Mouse (Mus musculus): ENCODE data around the gene Brs3. TPM values are rescaled to one million over a fixed set of nuclear protein-coding genes. Genes with fewer than 3 reads are reported as not detected.

Gene Brs3
- polyA plus RNA-seq (2015; fragmentation: Nextera tagmentation; extraction: Ambion mirVana), result 0.38 and 0.52 TPM in 2 replicates

DNA sequence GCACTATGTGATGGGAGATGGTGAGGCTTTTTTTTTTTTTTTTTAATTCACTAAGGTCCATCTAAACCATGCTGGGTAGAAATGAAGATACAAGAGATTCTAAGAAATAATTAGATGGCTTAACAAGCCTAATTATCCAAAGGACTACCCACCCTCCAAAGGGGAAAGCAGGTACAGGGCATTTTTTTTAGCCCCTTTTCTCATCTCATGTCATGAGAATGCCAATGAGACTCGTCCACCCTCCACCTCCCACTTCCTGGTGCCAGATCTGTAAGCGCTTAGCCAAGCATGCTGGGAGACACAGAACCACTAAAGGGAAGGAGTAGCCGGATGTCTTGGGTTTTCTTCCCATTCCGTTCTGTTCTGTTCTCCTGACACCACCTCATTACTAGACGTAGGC, at the start of gene Brs3:
Gene Brs3, plus strand, starts transcription at position 301 of the 400 bp plus-strand sequence.
- no peak within 1 kb of the TSS for H3K4me3 ChIP-seq
- ATAC-seq (ENCODE audit: low FRiP score, low read depth), result no peak
- no peaks in the 10 kb centered on the region for H3K9me3 ChIP-seq
- no peak within 1 kb of the TSS for H3K9ac ChIP-seq
- no peaks in the 10 kb centered on the region for H3K36me3 ChIP-seq
- 83% methylated on average over 5 of the region's 5 CpGs for WGBS
- no peak within 1 kb of the TSS for H3K4me2 ChIP-seq
- no peaks in the 10 kb centered on the region for H3K4me1 ChIP-seq (replicated peaks)
- no peaks in the 10 kb centered on the region for H3K27me3 ChIP-seq
- H3K27ac ChIP-seq (replicated peaks), result no peak within 1 kb of the TSS

DNA sequence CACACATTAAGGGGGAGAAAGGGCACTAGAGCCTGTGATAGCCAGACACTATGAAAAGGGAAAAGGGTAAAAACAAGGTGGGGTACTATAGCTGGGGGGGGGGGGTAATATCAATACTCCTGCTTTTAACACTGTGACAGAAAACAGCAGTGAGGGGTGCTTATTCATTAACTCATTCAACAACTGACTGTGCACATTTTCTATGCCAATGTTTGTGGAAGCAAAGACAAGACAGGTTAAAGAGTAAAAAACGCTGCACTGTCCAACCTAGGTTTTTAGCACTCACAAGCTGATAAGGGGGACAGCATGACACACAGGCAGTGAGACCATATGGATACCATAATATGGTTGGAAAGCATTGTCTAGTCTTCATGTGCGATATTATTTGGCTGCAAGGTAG, 30.0 kb upstream of the Brs3 start:
- Histone ChIP-seq H3K9ac (no peak overlapping the region), H3K27ac (replicated peaks) (no peak overlapping the region), H3K27me3 (no peaks in the 10 kb centered on the region), H3K4me3 (no peak overlapping the region), H3K4me1 (replicated peaks) (no peaks in the 10 kb centered on the region), H3K36me3 (no peaks in the 10 kb centered on the region), H3K9me3 (no peaks in the 10 kb centered on the region), H3K4me2 (no peak overlapping the region)
- no peak for ATAC-seq (ENCODE audit: low FRiP score, low read depth)
- 76% methylated on average over 2 of the region's 2 CpGs for WGBS

DNA sequence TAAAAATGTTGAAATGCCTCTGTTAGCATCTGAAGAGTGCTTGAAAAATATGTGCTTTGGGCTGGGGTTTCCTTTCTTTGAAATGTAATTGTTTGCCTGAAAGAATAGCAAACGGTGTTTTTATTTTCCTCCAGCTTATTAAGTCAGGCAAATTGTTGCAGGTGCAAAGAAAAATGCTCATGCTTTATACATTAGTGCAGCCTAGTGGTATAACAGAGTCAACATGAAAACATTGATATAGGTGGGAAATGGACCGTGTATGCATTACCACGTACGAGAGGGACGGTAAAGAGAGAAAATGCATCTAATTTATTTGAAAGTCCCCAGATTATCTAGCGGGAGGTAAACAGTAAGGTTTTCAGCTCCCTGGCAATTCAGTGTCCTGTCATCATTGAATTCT, 995 bp downstream of the Brs3 start:
- Histone ChIP-seq H3K4me3 (no peak overlapping the region), H3K9me3 (no peaks in the 10 kb centered on the region), H3K4me2 (no peak overlapping the region), H3K4me1 (replicated peaks) (no peaks in the 10 kb centered on the region), H3K36me3 (no peaks in the 10 kb centered on the region), H3K27ac (replicated peaks) (no peak overlapping the region), H3K9ac (no peak overlapping the region), H3K27me3 (no peaks in the 10 kb centered on the region)
- no peak for ATAC-seq (ENCODE audit: low FRiP score, low read depth)
- WGBS, result 67% methylated on average over 6 of the region's 6 CpGs

DNA sequence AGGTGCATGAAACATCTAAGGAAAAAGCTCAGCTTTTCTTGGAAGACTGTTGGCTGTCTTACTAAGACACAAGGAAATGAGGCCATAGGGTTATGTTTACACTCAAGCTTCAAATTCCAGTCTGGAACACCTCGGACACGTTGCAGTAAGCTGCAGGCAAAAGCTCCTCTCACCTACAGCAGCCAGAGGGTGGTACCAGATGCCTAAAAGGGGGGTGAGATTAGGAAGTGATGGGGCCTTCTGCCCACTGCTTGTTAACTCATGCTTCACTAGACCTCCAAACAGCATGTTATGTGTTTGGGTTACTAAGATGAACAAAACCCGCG, 9.9 kb downstream of the Brs3 start:
- Histone ChIP-seq H3K4me3 (peak overlapping the region; percentile 63), H3K27me3 (no peaks in the 10 kb centered on the region), H3K4me1 (replicated peaks) (0 out of 2 replicates have a peak, but pooled peaks cover 4% of the 10 kb centered on the region), H3K9me3 (no peaks in the 10 kb centered on the region), H3K27ac (replicated peaks) (peak overlapping the region; percentile 97), H3K36me3 (no peaks in the 10 kb centered on the region), H3K9ac (peak overlapping the region; percentile 62), H3K4me2 (peak overlapping the region; percentile 50)
- 14% methylated on average over 4 of the region's 4 CpGs for WGBS
- peak; percentile 71; the same call in 1 of the 2 replicates for ATAC-seq (ENCODE audit: low FRiP score, low read depth)

DNA sequence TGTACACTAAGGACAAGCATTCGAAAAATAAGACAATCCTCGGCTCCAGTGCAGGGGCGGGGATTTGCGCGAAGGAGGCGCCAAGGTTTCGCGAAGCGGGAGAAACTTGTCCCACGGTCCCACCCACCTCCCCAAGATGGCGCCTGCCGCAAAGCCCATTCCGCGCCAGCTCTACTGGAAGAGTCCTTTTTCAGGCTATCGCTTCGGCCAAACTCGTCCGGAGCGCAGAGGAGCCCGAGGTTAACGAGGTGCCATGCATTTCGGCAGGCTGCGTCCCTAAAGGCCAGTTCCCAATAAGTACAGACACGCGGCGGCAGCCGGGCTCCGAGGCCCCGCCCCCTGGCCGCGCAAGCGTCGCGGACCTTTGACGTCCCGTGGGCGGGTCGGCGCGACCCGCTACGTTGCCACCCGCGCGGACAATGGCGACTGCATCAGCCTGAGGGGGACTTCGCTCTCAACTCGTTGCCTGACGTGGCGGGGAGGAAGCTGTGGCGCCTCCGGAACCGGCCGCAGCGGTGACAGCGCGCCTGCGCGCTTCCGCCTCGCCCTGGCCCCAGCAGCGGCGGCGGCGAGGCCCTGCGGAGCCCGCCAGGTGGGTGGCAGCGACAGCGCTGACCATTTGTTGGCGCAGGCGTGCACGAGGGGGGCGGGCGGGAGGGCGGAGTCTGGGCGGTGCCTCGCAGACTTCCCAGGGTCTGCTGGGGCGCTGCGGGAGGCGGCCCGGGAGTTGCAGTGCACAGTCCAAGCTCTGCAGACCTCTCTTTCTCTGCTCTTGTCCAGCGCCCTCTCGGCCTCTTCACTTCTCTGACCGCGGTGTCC, 10.5 kb downstream of the Brs3 start, which contains the start of gene Htatsf1:
Gene Htatsf1, plus strand, starts transcription at position 410 of the 819 bp plus-strand sequence.
- Histone ChIP-seq H3K4me3 (peak within 1 kb of the TSS; percentile 63), H3K9me3 (no peaks in the 10 kb centered on the region), H3K27ac (replicated peaks) (peak within 1 kb of the TSS; percentile 97), H3K36me3 (no peaks in the 10 kb centered on the region), H3K9ac (peak within 1 kb of the TSS; percentile 62), H3K4me1 (replicated peaks) (0 out of 2 replicates have a peak, but pooled peaks cover 4% of the 10 kb centered on the region), H3K4me2 (peak within 1 kb of the TSS; percentile 61), H3K27me3 (no peaks in the 10 kb centered on the region)
- 20% methylated on average over 57 of the region's 85 CpGs for WGBS
- peak; percentile 97 for ATAC-seq (ENCODE audit: low FRiP score, low read depth)

DNA sequence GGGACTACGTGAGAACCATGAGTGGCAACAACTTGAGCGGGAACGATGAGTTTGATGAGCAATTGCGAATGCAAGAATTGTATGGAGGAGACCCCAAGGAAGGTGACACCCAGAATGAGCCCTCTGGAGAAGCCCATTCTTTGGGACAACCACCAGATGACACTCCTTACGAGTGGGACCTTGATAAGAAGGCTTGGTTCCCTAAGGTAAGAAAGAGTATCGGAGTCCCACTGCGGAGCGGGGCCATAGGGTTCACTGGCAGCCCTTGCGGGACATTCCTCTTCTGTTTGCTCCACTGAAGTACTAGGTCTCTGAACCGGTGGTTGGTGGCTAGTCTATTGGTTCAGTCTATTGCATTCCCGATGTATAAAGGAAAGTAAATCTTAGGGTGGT, 11.1 kb downstream of the Brs3 start:
- H3K27ac ChIP-seq (replicated peaks), result peak overlapping the region; percentile 97; the same call in 1 of the 2 replicates
- peak overlapping the region; percentile 62; the same call in 1 of the 2 replicates for H3K9ac ChIP-seq
- H3K36me3 ChIP-seq, result no peaks in the 10 kb centered on the region
- H3K27me3 ChIP-seq, result no peaks in the 10 kb centered on the region
- peak overlapping the region; percentile 63 for H3K4me3 ChIP-seq
- no peak for ATAC-seq (ENCODE audit: low FRiP score, low read depth)
- H3K9me3 ChIP-seq, result no peaks in the 10 kb centered on the region
- peak overlapping the region; percentile 61 for H3K4me2 ChIP-seq
- 0 out of 2 replicates have a peak, but pooled peaks cover 4% of the 10 kb centered on the region for H3K4me1 ChIP-seq (replicated peaks)
- 33% methylated on average over 11 of the region's 11 CpGs for WGBS

DNA sequence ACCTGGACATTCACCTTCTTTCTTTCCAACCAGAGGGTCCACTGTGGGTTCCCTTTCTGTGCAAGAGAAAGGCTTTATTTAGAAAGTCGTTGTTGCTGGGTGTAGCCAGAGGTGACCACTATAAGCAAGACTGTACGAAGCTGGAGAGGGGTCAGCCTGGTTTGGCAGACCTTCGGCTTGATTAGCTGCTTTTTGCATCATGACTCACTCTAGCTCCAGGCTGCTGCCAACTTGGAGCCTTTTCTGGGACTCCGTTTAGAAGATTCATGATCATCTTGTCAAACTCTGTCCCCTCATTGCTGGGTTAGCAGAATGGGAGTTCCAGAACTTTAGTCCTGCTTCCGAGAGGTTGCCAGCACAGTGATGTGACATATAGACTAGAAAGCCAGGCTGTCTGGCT, 38.6 kb downstream of the Brs3 start:
- H3K36me3 ChIP-seq, result no peaks in the 10 kb centered on the region
- no peaks in the 10 kb centered on the region for H3K4me1 ChIP-seq (replicated peaks)
- no peak overlapping the region for H3K27ac ChIP-seq (replicated peaks)
- no peak overlapping the region for H3K4me3 ChIP-seq
- H3K27me3 ChIP-seq, result no peaks in the 10 kb centered on the region
- H3K9me3 ChIP-seq, result no peaks in the 10 kb centered on the region
- H3K9ac ChIP-seq, result no peak overlapping the region
- no peak overlapping the region for H3K4me2 ChIP-seq
- ATAC-seq (ENCODE audit: low FRiP score, low read depth), result no peak
- 89% methylated on average over 5 of the region's 5 CpGs for WGBS

DNA sequence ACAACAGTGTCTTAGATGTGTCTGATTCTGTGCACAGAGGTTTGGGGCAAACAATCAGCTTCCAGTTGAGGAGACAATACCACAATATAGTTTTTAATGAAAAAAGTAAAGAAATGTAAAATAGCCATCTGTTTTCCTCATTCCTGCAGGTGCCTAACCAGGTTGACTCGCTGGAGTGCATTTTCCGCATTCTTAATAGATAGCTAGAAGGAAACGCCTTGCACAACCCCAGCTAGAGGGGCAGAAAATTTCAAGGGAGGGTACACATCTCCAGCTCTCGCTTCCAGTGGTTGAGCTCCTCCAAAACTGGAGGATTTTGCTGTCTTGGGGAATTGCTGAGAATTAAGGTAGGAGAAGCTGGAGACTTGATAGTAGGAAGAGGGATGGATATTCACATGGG, 44.9 kb downstream of the Brs3 start, which contains the start of gene Vgll1:
Gene Vgll1, plus strand, starts transcription at position 301 of the 400 bp plus-strand sequence.
- Histone ChIP-seq H3K4me1 (replicated peaks) (no peaks in the 10 kb centered on the region), H3K27ac (replicated peaks) (no peak within 1 kb of the TSS), H3K27me3 (no peaks in the 10 kb centered on the region), H3K9me3 (no peaks in the 10 kb centered on the region), H3K4me3 (no peak within 1 kb of the TSS), H3K4me2 (no peak within 1 kb of the TSS), H3K36me3 (no peaks in the 10 kb centered on the region), H3K9ac (no peak within 1 kb of the TSS)
- ATAC-seq (ENCODE audit: low FRiP score, low read depth), result no peak
- WGBS, result 87% methylated on average over 4 of the region's 4 CpGs

Other genes starting within 250 kb of the Brs3 start
- gene Map7d3, start 220.7 kb upstream of the Brs3 start, polyA plus RNA-seq (2015; fragmentation: Nextera tagmentation; extraction: Ambion mirVana), result 0.39 and 0.69 TPM in 2 replicates
- gene Adgrg4, start 172.9 kb upstream of the Brs3 start, polyA plus RNA-seq (2015; fragmentation: Nextera tagmentation; extraction: Ambion mirVana), result not detected in 2 replicates
- gene Htatsf1, start 10.5 kb downstream of the Brs3 start, polyA plus RNA-seq (2015; fragmentation: Nextera tagmentation; extraction: Ambion mirVana), result 85.5 and 87.6 TPM in 2 replicates
- not detected in 2 replicates for gene Vgll1, start 45.0 kb downstream of the Brs3 start, polyA plus RNA-seq (2015; fragmentation: Nextera tagmentation; extraction: Ambion mirVana)
- gene Cd40lg, start 169.1 kb downstream of the Brs3 start, polyA plus RNA-seq (2015; fragmentation: Nextera tagmentation; extraction: Ambion mirVana), result not detected in 2 replicates